Mouse (Mus musculus): ENCODE data around the gene Hadh.

Hadh gene

GRCm38 (mm10) chr3:131218636-131219390 lies 53.1 kb downstream of the Hadh start:
- no peak for DNase-seq (ENCODE audit: low spot score)

GRCm38 (mm10) chr3:131214841-131215240 lies 57.1 kb downstream of the Hadh start:
- DNase-seq (ENCODE audit: low spot score), result peak; percentile 16

GRCm38 (mm10) chr3:131214060-131214658 lies 57.7 kb downstream of the Hadh start:
- DNase-seq (ENCODE audit: low spot score), result no peak

GRCm38 (mm10) chr3:131212200-131212599 lies 59.7 kb downstream of the Hadh start:
- DNase-seq (ENCODE audit: low spot score), result no peak

GRCm38 (mm10) chr3:131208265-131208891 lies 63.5 kb downstream of the Hadh start:
- no peak for DNase-seq (ENCODE audit: low spot score)

- DNase-seq (ENCODE audit: low spot score), result no peak
Observed at GRCm38 (mm10) chr3:131207846-131208245, 64.1 kb downstream of the Hadh start.

- DNase-seq (ENCODE audit: low spot score), result no peak
Observed at GRCm38 (mm10) chr3:131202311-131202710, 69.6 kb downstream of the Hadh start.

- no peak for DNase-seq (ENCODE audit: low spot score)
Observed at GRCm38 (mm10) chr3:131199590-131200288, 72.2 kb downstream of the Hadh start.

- DNase-seq (ENCODE audit: low spot score), result no peak
Observed at GRCm38 (mm10) chr3:131198991-131199390, 72.9 kb downstream of the Hadh start.

GRCm38 (mm10) chr3:131196507-131197019 lies 75.3 kb downstream of the Hadh start:
- DNase-seq (ENCODE audit: low spot score), result no peak

GRCm38 (mm10) chr3:131196050-131196449 lies 75.9 kb downstream of the Hadh start:
- no peak for DNase-seq (ENCODE audit: low spot score)

- DNase-seq (ENCODE audit: low spot score), result no peak
Observed at GRCm38 (mm10) chr3:131191454-131191853, 80.4 kb downstream of the Hadh start.

- no peak for DNase-seq (ENCODE audit: low spot score)
Observed at GRCm38 (mm10) chr3:131190671-131191367, 81.1 kb downstream of the Hadh start.

GRCm38 (mm10) chr3:131190239-131190638 lies 81.7 kb downstream of the Hadh start:
- no peak for DNase-seq (ENCODE audit: low spot score)

GRCm38 (mm10) chr3:131186193-131186592 lies 85.7 kb downstream of the Hadh start:
- DNase-seq (ENCODE audit: low spot score), result no peak
